Mouse (Mus musculus) thymus, postnatal 14 days (tissue): Measurements from ENCODE around the gene Pld6.
A peak's percentile ranks its signal among the peaks of the same experiment; 100 is the strongest.

ENCODE experiments used
- DNase-seq: peaks from one replicate; pipeline ENCODE4 v3.0.0; 2021

Pld6 gene

DNA sequence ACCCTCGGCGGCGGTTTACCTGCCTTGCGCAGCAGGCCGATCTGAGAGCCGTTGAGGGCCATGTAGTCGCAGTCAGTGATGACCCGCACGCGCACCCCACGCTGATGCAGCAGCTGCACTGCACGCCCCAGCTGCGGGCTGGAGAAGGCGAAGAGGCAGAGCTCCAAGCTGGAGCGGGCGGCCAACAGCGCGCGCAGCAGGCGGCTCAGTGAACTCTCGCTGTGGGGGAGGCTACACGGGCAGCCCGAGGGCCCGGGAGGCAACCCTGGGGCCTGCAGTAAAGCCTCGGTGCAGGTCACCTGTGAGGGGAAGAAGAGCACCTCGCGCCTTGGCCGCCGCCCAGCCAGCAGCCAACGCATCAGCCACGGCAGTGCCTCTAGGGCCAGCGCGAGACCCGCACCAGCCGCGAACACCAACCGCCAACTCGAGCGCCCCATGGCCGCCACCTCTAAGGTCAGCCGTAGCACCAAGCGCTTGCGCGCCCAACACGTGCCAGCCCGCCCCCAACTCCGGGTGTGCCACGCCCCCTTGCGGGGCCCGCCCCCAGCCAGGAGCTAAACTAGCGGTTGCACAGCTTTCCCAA lies at the start of gene Pld6:
Pld6 (minus strand) TSS at position 447 of the 583 bp plus-strand sequence.
- DNase-seq: peak; percentile 72

GRCm38 (mm10) chr11:59821625-59822024 lies 34.2 kb upstream of the Pld6 start:
- no peak for DNase-seq

GRCm38 (mm10) chr11:59817916-59818315 lies 30.5 kb upstream of the Pld6 start:
- DNase-seq: no peak

DNA sequence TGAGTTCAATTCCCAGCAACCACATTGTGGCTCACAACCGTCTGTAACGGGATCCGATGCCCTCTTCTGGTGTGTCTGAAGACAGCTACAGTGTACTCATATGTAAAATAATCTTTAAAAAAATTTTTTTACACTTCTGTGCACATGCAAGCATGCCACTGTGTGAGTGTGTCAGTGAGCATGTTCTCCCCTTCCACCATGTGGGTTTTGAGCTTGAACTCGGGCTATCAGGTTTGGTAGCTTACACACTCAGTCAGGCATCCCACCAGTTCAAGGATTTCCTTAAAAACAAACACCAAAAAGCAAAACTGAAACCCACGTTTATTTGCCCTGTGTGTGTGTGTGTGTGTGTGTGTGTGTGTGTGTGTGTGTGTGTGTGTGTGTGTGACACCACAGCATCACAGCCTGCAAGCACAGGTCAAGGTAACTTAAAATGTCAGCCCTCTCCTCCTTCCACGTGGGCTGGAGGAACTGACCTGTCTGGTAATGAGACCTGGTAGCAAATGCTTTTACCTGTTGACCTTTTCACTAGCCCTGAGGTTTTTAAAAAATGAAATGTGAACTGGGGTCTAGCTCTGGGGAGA lies 28.1 kb upstream of the Pld6 start:
- no peak for DNase-seq

DNA sequence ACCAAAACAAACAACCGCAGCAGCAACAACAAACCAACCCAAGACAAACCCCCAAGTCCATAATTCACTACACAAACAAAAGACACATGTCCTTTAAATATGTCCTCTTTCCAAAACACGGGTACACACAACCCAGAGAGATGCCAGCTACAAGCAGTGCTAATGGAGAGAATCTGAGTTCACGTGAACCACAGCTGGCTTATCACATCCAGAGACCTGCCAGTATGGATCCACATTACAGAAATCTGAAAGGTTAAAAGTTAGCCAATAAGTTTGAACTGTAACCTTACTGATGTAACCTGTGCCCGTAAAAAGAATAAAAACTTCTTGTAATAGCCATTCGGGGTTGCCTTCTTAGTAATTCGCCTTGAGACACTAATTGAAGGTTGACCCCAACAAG lies 27.5 kb upstream of the Pld6 start:
- no peak for DNase-seq

GRCm38 (mm10) chr11:59814311-59814710 lies 26.9 kb upstream of the Pld6 start:
- DNase-seq: no peak

- DNase-seq: no peak
Measured at GRCm38 (mm10) chr11:59813276-59813675, 25.8 kb upstream of the Pld6 start.

DNA sequence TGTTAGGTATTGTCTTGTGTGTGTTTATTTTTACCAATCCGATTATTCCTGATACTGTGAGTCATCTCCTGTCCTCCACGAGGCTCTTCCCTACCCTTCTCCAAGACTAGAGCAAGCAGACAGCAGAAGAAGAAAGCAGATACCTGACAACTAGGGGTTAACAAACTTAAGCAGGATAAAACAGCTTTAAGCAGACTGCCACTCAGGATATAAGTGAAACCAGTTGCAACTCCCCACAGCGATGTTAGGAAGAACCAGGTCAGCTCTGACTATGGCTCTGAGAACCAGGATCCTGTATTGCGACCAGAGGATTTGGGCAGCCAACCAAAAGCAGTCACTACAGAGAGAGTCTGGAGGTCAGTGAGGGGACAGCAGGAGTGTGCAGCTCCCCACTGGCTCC lies 23.8 kb upstream of the Pld6 start:
- no peak for DNase-seq

DNA sequence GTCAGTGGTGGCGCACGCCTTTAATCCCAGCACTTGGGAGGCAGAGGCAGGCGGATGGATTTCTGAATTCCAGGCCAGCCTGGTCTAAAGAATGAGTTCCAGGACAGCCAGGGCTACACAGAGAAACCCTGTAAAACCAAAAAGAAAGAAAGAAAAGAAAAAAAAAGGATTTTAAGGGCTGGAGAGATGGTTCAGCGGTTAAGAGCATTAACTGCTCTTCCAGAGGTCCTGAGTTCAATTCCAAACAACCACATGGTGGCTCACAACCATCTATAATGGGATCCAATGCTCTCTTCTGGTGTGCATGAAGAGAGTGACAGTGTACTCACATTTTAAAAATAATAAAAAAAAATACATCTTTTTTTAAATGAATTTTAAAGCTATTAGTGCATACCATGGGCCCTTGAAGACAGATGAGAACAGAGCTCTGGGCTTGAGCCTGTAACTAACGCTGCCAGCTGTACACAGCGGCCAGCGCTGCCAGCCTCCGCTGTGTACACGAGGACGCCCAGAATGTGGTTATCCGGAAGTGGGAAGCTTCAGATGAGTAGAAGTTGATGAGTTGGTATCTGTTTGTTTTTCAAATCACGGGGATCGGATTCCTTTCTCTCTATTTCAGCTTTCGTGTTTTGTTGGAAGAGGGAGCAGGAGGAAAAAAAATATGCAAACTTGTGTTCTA lies 23.2 kb upstream of the Pld6 start:
- no peak for DNase-seq

GRCm38 (mm10) chr11:59809670-59810474 lies 22.4 kb upstream of the Pld6 start, which contains the start of gene Flcn:
Flcn (minus strand) TSS chr11:59810016.
- peak; percentile 82 for DNase-seq

DNA sequence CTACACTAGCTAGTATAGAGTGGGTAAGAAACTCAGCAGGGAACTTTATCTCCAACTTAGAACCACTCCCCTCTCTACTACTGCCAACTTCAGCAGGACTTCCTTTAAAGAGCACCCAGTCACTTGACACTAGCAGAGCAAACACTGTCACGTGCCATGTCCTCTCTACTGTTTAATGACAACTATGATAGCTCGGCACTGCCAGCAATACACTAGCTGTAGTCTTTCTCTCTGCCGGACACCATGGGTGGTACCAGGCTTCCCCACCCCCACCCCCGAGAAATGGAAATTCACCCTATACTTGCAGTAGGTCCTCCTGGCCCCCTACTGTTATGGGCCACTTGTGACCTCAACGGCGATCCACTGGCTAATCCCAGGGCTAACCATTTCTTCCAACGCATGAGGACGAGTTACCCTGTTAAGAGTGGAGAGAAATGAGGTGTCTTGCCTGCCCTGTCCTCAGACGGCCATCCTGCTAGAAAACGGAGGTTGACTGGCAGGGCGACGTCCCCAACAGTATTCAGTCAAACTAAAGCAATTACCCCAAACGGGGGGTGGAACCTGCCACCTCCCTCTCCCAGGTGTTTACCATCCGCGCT lies 21.7 kb upstream of the Pld6 start:
- peak; percentile 18 for DNase-seq

DNA sequence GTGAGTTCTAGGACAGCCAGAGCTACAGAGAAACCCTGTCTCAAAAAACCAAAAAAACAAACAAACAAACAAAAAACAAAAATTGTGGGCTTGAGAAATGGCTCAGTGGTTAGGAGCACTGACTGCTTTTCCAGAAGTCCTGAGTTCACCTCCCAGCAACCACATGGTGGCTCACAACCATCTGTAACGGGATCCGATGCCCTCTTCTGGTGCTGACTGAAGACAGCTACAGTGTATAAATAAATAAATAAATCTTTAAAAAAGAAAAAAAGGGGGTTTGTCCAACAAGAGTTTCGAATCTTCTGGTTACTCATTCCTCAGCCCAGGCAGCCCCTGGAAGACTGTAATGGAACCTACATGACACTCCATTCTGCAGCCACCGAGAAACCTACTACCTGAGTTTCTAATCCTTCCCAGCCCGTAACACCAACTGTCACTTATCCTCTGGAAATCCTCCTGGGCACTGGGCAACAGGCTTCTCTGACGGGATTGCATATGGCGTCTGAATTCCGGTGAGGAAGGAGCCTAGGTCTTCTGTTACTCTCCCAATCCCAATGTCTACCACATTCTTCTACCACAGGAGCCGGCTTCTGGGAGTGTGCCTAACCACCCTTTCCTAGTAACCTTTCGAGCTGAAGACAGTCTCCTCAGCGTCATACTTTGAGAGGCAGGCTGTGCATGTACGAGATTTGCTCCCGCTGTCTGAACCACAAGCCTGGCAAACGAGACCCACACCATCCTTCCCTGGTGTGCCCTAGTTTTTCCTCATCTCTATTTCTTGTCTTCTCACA lies 20.9 kb upstream of the Pld6 start:
- no peak for DNase-seq

DNA sequence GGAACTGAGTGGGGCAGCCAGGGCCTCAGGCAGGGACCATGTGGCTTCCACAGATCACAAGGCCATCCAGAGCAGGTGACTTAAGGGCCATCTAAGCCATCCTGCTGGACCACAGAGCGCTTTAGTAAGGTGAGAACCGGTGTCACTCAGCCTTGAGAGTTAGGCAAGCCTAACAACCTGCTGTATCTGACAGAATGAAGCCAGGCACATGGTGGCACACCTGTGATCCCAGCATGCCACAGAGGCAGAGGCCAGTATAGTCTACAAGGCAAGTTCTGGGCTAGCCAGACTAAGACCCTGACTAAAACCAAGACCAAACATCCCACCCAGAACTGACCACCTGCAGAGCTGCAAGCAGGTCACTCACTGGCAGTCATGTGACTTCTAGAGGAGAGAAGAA lies 18.2 kb upstream of the Pld6 start:
- no peak for DNase-seq

DNA sequence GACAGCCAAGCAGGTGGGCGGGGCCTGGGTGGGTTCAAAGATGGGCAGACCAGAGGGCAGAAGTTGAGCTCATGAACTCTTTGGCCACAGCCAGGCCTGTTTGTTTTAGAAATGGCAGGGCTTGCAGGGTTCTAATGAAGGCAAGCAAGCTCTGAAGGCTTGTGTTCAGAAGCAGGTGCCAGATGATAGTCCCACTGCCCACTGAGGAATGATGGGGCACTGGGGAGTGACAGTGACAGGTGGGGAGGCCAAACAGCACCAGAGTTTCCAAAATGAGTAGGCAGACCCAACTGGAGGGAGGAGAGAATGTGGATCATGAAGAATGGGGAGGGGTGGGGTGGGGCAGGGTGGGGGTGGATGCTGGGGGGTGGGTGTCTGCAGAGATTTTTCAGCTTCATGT lies 17.8 kb upstream of the Pld6 start:
- DNase-seq: no peak

GRCm38 (mm10) chr11:59804409-59805110 lies 17.1 kb upstream of the Pld6 start:
- no peak for DNase-seq

GRCm38 (mm10) chr11:59803516-59803915 lies 16.1 kb upstream of the Pld6 start:
- no peak for DNase-seq

DNA sequence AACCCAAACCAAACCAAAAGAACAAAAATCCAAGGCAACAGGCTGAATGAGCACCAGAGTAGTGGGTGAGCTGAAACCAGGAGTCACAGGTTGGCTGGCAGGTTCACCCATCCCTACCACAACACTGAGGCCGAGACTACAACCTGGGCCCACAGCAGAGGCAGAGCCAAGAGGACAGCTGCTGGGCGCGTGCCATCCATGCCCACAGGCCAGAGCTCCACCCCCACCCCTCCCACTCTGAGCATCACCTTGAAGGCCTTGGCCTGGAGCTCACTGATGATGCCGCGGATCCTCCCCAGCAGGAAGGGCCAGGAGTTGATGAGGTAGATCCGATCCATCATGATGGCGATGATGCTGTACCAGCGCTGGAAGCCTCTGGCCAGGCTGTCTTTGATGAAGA lies 14.4 kb upstream of the Pld6 start:
- DNase-seq: no peak

DNA sequence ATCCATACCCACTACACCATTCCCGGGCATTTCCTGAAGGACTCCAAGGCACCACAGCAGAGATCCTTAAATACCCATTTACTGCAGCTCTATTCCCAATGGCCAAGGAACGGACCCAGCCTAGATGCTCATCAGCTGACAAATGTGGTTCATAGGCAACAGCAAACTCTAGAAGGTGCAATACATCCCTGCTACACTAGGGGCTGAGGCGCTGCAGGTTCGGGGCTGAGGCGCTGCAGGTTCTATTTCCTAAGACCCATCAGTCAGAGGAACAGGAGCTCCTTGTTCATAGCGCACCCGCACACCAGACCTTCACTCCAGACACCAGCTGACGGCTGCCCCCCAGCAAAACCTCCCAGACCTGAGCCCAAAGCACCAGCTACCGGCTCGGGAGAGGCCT lies 13.0 kb upstream of the Pld6 start:
- no peak for DNase-seq

GRCm38 (mm10) chr11:59793390-59793789 lies 5.9 kb upstream of the Pld6 start:
- DNase-seq: no peak

- DNase-seq: no peak
Measured at GRCm38 (mm10) chr11:59789311-59789710, 1.9 kb upstream of the Pld6 start.

DNA sequence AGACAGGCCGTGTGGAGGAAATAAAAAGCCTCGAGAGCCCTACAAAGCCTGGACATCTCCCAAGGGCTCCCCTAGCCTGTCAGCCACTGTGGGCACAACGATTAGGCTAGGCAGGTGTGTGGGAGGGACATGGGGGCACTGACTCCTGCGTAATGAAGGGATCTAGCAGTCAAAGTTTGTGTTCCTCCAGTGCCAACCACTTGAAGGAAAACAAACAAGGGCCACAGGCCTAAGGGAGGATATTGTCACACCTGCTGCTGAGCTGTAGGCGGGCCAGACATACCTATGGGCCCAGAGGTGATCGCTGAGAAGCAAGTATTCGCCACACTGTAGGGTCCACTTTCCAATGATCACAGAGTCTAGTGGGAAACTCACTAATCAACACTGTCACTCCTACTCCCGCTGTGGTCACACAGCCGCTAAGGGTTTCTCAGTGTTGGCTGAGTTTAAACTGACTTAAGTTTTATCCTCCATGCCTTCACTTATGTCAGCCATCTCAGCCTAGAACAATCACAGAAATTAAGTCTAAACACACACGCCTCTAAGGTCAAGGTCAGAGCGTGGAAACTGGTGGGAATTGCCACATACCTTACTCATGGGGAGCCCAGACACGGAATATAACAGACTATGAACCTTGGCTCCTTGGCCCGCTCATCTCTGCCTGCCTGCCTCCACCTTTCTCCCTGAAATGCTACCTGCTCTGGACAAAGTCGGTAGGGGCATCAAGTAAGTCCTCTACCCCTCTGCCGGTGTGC lies 824 bp downstream of the Pld6 start:
- no peak for DNase-seq
